Mouse (Mus musculus): ENCODE measurements at regions not wholly inside any gene's neighbourhood (a gene's known extent, or its start where the extent isn't known, plus 50 kb on each side); places are given as distances from the start of the nearest gene placed in this dataset.

GRCm38 (mm10) chr10:102892373-102892772, 137.6 kb downstream of the Alx1 start:
- Histone ChIP-seq H3K27ac (replicated peaks; ENCODE audit: insufficient read depth, low read depth, low read length) (no peak overlapping the region), H3K4me1 (ENCODE audit: control insufficient read depth, insufficient read depth, low read length) (no peaks in the 10 kb centered on the region), H3K4me3 (ENCODE audit: insufficient read depth, low read depth, low read length) (no peak overlapping the region), H3K9ac (ENCODE audit: low read depth, low read length) (no peak overlapping the region), H3K36me3 (ENCODE audit: control insufficient read depth, insufficient read depth, low read length) (no peaks in the 10 kb centered on the region), H3K27me3 (ENCODE audit: control insufficient read depth, insufficient read depth, low read length) (no peaks in the 10 kb centered on the region), H3K79me2 (ENCODE audit: control insufficient read depth, insufficient read depth, low read length) (no peaks in the 10 kb centered on the region)
- WGBS: 82% methylated on average over 3 of the region's 3 CpGs
- TF ChIP-seq CTCF (IDR thresholded peaks at IDR 0.05; ENCODE audit: low read depth, low read length) (no peak), POLR2A (IDR thresholded peaks at IDR 0.05; ENCODE audit: extremely low read depth, insufficient read depth, low read length) (no peak)
- DNase-seq (ENCODE audit: extremely low read depth, low read depth, low spot score): no peak

GRCm38 (mm10) chr10:102889709-102890108, 140.3 kb downstream of the Alx1 start:
- DNase-seq (ENCODE audit: extremely low read depth, low read depth, low spot score): no peak
- Histone ChIP-seq H3K27me3 (ENCODE audit: control insufficient read depth, insufficient read depth, low read length) (no peaks in the 10 kb centered on the region), H3K27ac (replicated peaks; ENCODE audit: insufficient read depth, low read depth, low read length) (no peak overlapping the region), H3K9ac (ENCODE audit: low read depth, low read length) (no peak overlapping the region), H3K4me1 (ENCODE audit: control insufficient read depth, insufficient read depth, low read length) (no peaks in the 10 kb centered on the region), H3K36me3 (ENCODE audit: control insufficient read depth, insufficient read depth, low read length) (no peaks in the 10 kb centered on the region), H3K79me2 (ENCODE audit: control insufficient read depth, insufficient read depth, low read length) (no peaks in the 10 kb centered on the region), H3K4me3 (ENCODE audit: insufficient read depth, low read depth, low read length) (no peak overlapping the region)
- 81% methylated on average over 3 of the region's 3 CpGs for WGBS
- TF ChIP-seq POLR2A (IDR thresholded peaks at IDR 0.05; ENCODE audit: extremely low read depth, insufficient read depth, low read length) (no peak), CTCF (IDR thresholded peaks at IDR 0.05; ENCODE audit: low read depth, low read length) (no peak)

- H3K9ac ChIP-seq (ENCODE audit: low read depth, low read length): no peak overlapping the region
- 66% methylated on average over 6 of the region's 6 CpGs for WGBS
- H3K4me3 ChIP-seq (ENCODE audit: insufficient read depth, low read depth, low read length): no peak overlapping the region
- no peaks in the 10 kb centered on the region for H3K27me3 ChIP-seq (ENCODE audit: control insufficient read depth, insufficient read depth, low read length)
- no peaks in the 10 kb centered on the region for H3K36me3 ChIP-seq (ENCODE audit: control insufficient read depth, insufficient read depth, low read length)
- TF ChIP-seq POLR2A (IDR thresholded peaks at IDR 0.05; ENCODE audit: extremely low read depth, insufficient read depth, low read length): no peak
- TF ChIP-seq CTCF (IDR thresholded peaks at IDR 0.05; ENCODE audit: low read depth, low read length): no peak
- no peak overlapping the region for H3K27ac ChIP-seq (replicated peaks; ENCODE audit: insufficient read depth, low read depth, low read length)
- no peaks in the 10 kb centered on the region for H3K79me2 ChIP-seq (ENCODE audit: control insufficient read depth, insufficient read depth, low read length)
- no peaks in the 10 kb centered on the region for H3K4me1 ChIP-seq (ENCODE audit: control insufficient read depth, insufficient read depth, low read length)
- DNase-seq (ENCODE audit: extremely low read depth, low read depth, low spot score): no peak
These were observed 148.1 kb downstream of the Alx1 start for GRCm38 (mm10) chr10:102881824-102882438.

- no peak overlapping the region for H3K27ac ChIP-seq (replicated peaks; ENCODE audit: insufficient read depth, low read depth, low read length)
- WGBS: 35% methylated on average over 11 of the region's 11 CpGs
- H3K4me3 ChIP-seq (ENCODE audit: insufficient read depth, low read depth, low read length): no peak overlapping the region
- TF ChIP-seq POLR2A (IDR thresholded peaks at IDR 0.05; ENCODE audit: extremely low read depth, insufficient read depth, low read length) (no peak), CTCF (IDR thresholded peaks at IDR 0.05; ENCODE audit: low read depth, low read length) (0 out of 2 replicates have a peak, but pooled peaks have one; percentile 14)
- DNase-seq (ENCODE audit: extremely low read depth, low read depth, low spot score): peak; percentile 4
- H3K4me1 ChIP-seq (ENCODE audit: control insufficient read depth, insufficient read depth, low read length): no peaks in the 10 kb centered on the region
- no peaks in the 10 kb centered on the region for H3K79me2 ChIP-seq (ENCODE audit: control insufficient read depth, insufficient read depth, low read length)
- no peaks in the 10 kb centered on the region for H3K36me3 ChIP-seq (ENCODE audit: control insufficient read depth, insufficient read depth, low read length)
- no peak overlapping the region for H3K9ac ChIP-seq (ENCODE audit: low read depth, low read length)
- H3K27me3 ChIP-seq (ENCODE audit: control insufficient read depth, insufficient read depth, low read length): no peaks in the 10 kb centered on the region
These were observed 152.0 kb downstream of the Alx1 start for GRCm38 (mm10) chr10:102878010-102878409.

- Histone ChIP-seq H3K79me2 (ENCODE audit: control insufficient read depth, insufficient read depth, low read length) (no peaks in the 10 kb centered on the region), H3K36me3 (ENCODE audit: control insufficient read depth, insufficient read depth, low read length) (no peaks in the 10 kb centered on the region), H3K9ac (ENCODE audit: low read depth, low read length) (no peak overlapping the region), H3K27ac (replicated peaks; ENCODE audit: insufficient read depth, low read depth, low read length) (no peak overlapping the region), H3K4me3 (ENCODE audit: insufficient read depth, low read depth, low read length) (no peak overlapping the region), H3K27me3 (ENCODE audit: control insufficient read depth, insufficient read depth, low read length) (no peaks in the 10 kb centered on the region), H3K4me1 (ENCODE audit: control insufficient read depth, insufficient read depth, low read length) (no peaks in the 10 kb centered on the region)
- no peak for DNase-seq (ENCODE audit: extremely low read depth, low read depth, low spot score)
- 71% methylated on average over 3 of the region's 3 CpGs for WGBS
- TF ChIP-seq POLR2A (IDR thresholded peaks at IDR 0.05; ENCODE audit: extremely low read depth, insufficient read depth, low read length) (no peak), CTCF (IDR thresholded peaks at IDR 0.05; ENCODE audit: low read depth, low read length) (no peak)
These were observed 153.1 kb downstream of the Alx1 start for GRCm38 (mm10) chr10:102876946-102877345.

- no peak overlapping the region for H3K27ac ChIP-seq (replicated peaks; ENCODE audit: insufficient read depth, low read depth, low read length)
- H3K4me1 ChIP-seq (ENCODE audit: control insufficient read depth, insufficient read depth, low read length): no peaks in the 10 kb centered on the region
- no peaks in the 10 kb centered on the region for H3K36me3 ChIP-seq (ENCODE audit: control insufficient read depth, insufficient read depth, low read length)
- no peaks in the 10 kb centered on the region for H3K79me2 ChIP-seq (ENCODE audit: control insufficient read depth, insufficient read depth, low read length)
- TF ChIP-seq CTCF (IDR thresholded peaks at IDR 0.05; ENCODE audit: low read depth, low read length) (no peak), POLR2A (IDR thresholded peaks at IDR 0.05; ENCODE audit: extremely low read depth, insufficient read depth, low read length) (no peak)
- H3K27me3 ChIP-seq (ENCODE audit: control insufficient read depth, insufficient read depth, low read length): no peaks in the 10 kb centered on the region
- no peak overlapping the region for H3K4me3 ChIP-seq (ENCODE audit: insufficient read depth, low read depth, low read length)
- 22% methylated on average over 4 of the region's 4 CpGs for WGBS
- H3K9ac ChIP-seq (ENCODE audit: low read depth, low read length): no peak overlapping the region
- no peak for DNase-seq (ENCODE audit: extremely low read depth, low read depth, low spot score)
These were observed 163.1 kb downstream of the Alx1 start for GRCm38 (mm10) chr10:102866920-102867319.

Data from liver, adult 2 months (tissue).